Mouse (Mus musculus) megakaryocyte-erythroid progenitor cell, adult 5 weeks (primary cell): ENCODE data around the gene Clrn1. TPM values are rescaled to one million over a fixed set of nuclear protein-coding genes. Genes with fewer than 3 reads are reported as not detected.

Source experiments
- polyA plus RNA-seq: library from polyadenylated mRNA; stranded (reverse); fragments of >175 nt; gene quantifications from 2 replicates; pipeline ENCODE4 v1.2.3, GENCODE M21; 2012

Clrn1 gene
- not detected in 2 replicates for polyA plus RNA-seq

GRCm38 (mm10) chr3:58884801-58885573 lies at the start of gene Clrn1:
Clrn1 (minus strand) TSS chr3:58885340.

GRCm38 (mm10) chr3:58822211-58822610 lies 62.9 kb downstream of the Clrn1 start, which contains the start of gene Mindy4b-ps:
Mindy4b-ps (minus strand) TSS chr3:58822311.

Other genes with a start within 250 kb of the Clrn1 start
- gene Erich6, start 248.1 kb downstream of the Clrn1 start, polyA plus RNA-seq = not detected in 2 replicates
- gene Siah2, start 192.9 kb downstream of the Clrn1 start, polyA plus RNA-seq = 43.1 and 49.7 TPM in 2 replicates
- gene Mindy4b-ps, start 63.0 kb downstream of the Clrn1 start, polyA plus RNA-seq = not detected in 2 replicates
- 6.0 and 9.4 TPM in 2 replicates for gene Med12l, start 120.5 kb upstream of the Clrn1 start, polyA plus RNA-seq
- gene Gpr171, start 216.5 kb upstream of the Clrn1 start, polyA plus RNA-seq = 8.9 and 9.3 TPM in 2 replicates